Mouse (Mus musculus) embryo, embryonic 10 days (tissue): ENCODE measurements around the gene Rap1b.

ENCODE experiments used
- DNase-seq: peaks from one replicate; pipeline ENCODE4 v3.0.0-alpha.2; 2015; ENCODE audit warnings: low spot score

Rap1b gene

GRCm38 (mm10) chr10:117858241-117858640 lies 12.4 kb upstream of the Rap1b start:
- DNase-seq = peak; percentile 31

- DNase-seq = no peak
Measured at GRCm38 (mm10) chr10:117856001-117856720, 10.3 kb upstream of the Rap1b start.

- DNase-seq = no peak
Measured at GRCm38 (mm10) chr10:117852648-117853192, 6.9 kb upstream of the Rap1b start.

GRCm38 (mm10) chr10:117848981-117849380 lies 3.1 kb upstream of the Rap1b start:
- DNase-seq = no peak

- DNase-seq = no peak
Measured at GRCm38 (mm10) chr10:117846796-117847195, 961 bp upstream of the Rap1b start.

- peak; percentile 82 for DNase-seq
Measured at GRCm38 (mm10) chr10:117846260-117846632, 411 bp upstream of the Rap1b start.

- DNase-seq = peak; percentile 51
Measured at GRCm38 (mm10) chr10:117844782-117845596, 846 bp downstream of the Rap1b start.

- DNase-seq = no peak
Measured at GRCm38 (mm10) chr10:117844279-117844678, 1.6 kb downstream of the Rap1b start.

GRCm38 (mm10) chr10:117843690-117844089 lies 2.1 kb downstream of the Rap1b start:
- no peak for DNase-seq

- DNase-seq = no peak
Measured at GRCm38 (mm10) chr10:117841765-117842164, 4.1 kb downstream of the Rap1b start.

GRCm38 (mm10) chr10:117840431-117840995 lies 5.3 kb downstream of the Rap1b start:
- no peak for DNase-seq

GRCm38 (mm10) chr10:117839737-117840136 lies 6.1 kb downstream of the Rap1b start:
- DNase-seq = no peak

- DNase-seq = no peak
Measured at GRCm38 (mm10) chr10:117838924-117839323, 6.9 kb downstream of the Rap1b start.

- DNase-seq = no peak
Measured at GRCm38 (mm10) chr10:117836354-117836753, 9.5 kb downstream of the Rap1b start.

GRCm38 (mm10) chr10:117835453-117835852 lies 10.4 kb downstream of the Rap1b start:
- no peak for DNase-seq

GRCm38 (mm10) chr10:117830797-117831196 lies 15.0 kb downstream of the Rap1b start:
- DNase-seq = no peak

- no peak for DNase-seq
Measured at GRCm38 (mm10) chr10:117829472-117830155, 16.2 kb downstream of the Rap1b start.

GRCm38 (mm10) chr10:117829022-117829421 lies 16.8 kb downstream of the Rap1b start:
- DNase-seq = no peak

- no peak for DNase-seq
Measured at GRCm38 (mm10) chr10:117828536-117828935, 17.3 kb downstream of the Rap1b start.

- DNase-seq = no peak
Measured at GRCm38 (mm10) chr10:117824647-117825046, 21.2 kb downstream of the Rap1b start.

GRCm38 (mm10) chr10:117824139-117824538 lies 21.7 kb downstream of the Rap1b start:
- no peak for DNase-seq

- DNase-seq = no peak
Measured at GRCm38 (mm10) chr10:117823321-117823720, 22.5 kb downstream of the Rap1b start.
